Mouse (Mus musculus) liver, postnatal 0 days (tissue): Measurements from ENCODE around the gene Grem2. TPM values are rescaled to one million over a fixed set of nuclear protein-coding genes. Genes with fewer than 3 reads are reported as not detected.

Experiments
- ATAC-seq: fragments of 200-750 bp; cut with Nextera tagmentation; 2 replicates; pipeline ENCODE4 v1.8.0; 2017; ENCODE audit warnings: mild to moderate bottlenecking, moderate library complexity
- DNase-seq: peaks from one replicate; pipeline ENCODE4 v3.0.0-alpha.2; 2016
- H3K27ac ChIP-seq: fragments of 300-500 bp; sonication (generic); 2 replicates; pipeline ENCODE4 v1.5.1; 2014; ENCODE audit warnings: antibody characterized with exemption, moderate library complexity, mild to moderate bottlenecking, low read depth
- H3K27me3 ChIP-seq: fragments of 300-500 bp; sonication (generic); 2 replicates; pipeline ENCODE4 v1.6.1; 2014; ENCODE audit warnings: low read length, control low read depth, mixed read lengths; ENCODE audit not compliant: insufficient read depth
- H3K36me3 ChIP-seq: fragments of 300-500 bp; sonication (generic); replicated peaks from 2 replicates; pipeline ENCODE4 v1.6.1; 2014; ENCODE audit warnings: mild to moderate bottlenecking, control low read depth, low read length, moderate library complexity, mixed read lengths; ENCODE audit not compliant: insufficient read depth
- H3K4me1 ChIP-seq: fragments of 300-500 bp; sonication (generic); 2 replicates; pipeline ENCODE4 v1.6.1; 2014; ENCODE audit warnings: antibody characterized with exemption, mild to moderate bottlenecking, control low read depth; ENCODE audit not compliant: insufficient read depth
- H3K4me2 ChIP-seq: fragments of 300-500 bp; sonication (generic); 2 replicates; pipeline ENCODE4 v1.6.1; 2014; ENCODE audit warnings: low read depth, mild to moderate bottlenecking, low read length, moderate library complexity, mixed read lengths
- H3K4me3 ChIP-seq: fragments of 300-500 bp; sonication (generic); 2 replicates; pipeline ENCODE4 v1.5.1; 2014; ENCODE audit warnings: low read depth, low read length
- H3K9ac ChIP-seq: fragments of 300-500 bp; sonication (generic); replicated peaks from 2 replicates; pipeline ENCODE4 v1.6.1; 2014; ENCODE audit warnings: mild to moderate bottlenecking, moderate library complexity
- H3K9me3 ChIP-seq: fragments of 300-500 bp; sonication (generic); 2 replicates; pipeline ENCODE4 v1.6.1; 2016; ENCODE audit warnings: mild to moderate bottlenecking, control low read depth, low read length, mixed read lengths
- CTCF ChIP-seq: sonication (generic); IDR thresholded peaks from 2 replicates; pipeline ENCODE4 v1.5.1; 2016; ENCODE audit warnings: antibody characterized with exemption, low read depth
- EP300 ChIP-seq: IDR thresholded peaks from 2 replicates; pipeline ENCODE4 v1.6.1; 2016; ENCODE audit warnings: antibody characterized with exemption, low read depth, mild to moderate bottlenecking
- WGBS: fragments of 180-500 bp; shearing (Covaris S2); extraction: QIAGEN DNeasy Blood & Tissue Kit; methylation state at CpG from one replicate; pipeline ENCODE4 v1.1.7; 2014; ENCODE audit not compliant: insufficient replicate concordance; 5-methylcytosine and 5-hydroxymethylcytosine counted together
- polyA plus RNA-seq: library from polyadenylated mRNA; unstranded; fragments of >200 nt; fragmentation: Nextera tagmentation; extraction: Ambion mirVana; gene quantifications from 2 replicates; pipeline ENCODE4 v1.2.1, GENCODE M21; 2015

The Grem2 gene
- polyA plus RNA-seq, 1 experiment from 2014 or later: 1.2 TPM

- Histone ChIP-seq H3K4me1 (0 out of 2 replicates have a peak, but pooled peaks cover 3% of the 10 kb centered on the region), H3K9ac (no peak overlapping the region), H3K4me2 (no peak overlapping the region), H3K36me3 (no peaks in the 10 kb centered on the region), H3K27ac (no peak overlapping the region), H3K27me3 (no peaks in the 10 kb centered on the region), H3K9me3 (no peaks in the 10 kb centered on the region), H3K4me3 (no peak overlapping the region)
- ATAC-seq (no peak), DNase-seq (no peak)
- TF ChIP-seq EP300: no peak
- TF ChIP-seq CTCF: no peak
- WGBS: 81% methylated on average over 1 of the region's 1 CpGs
These were observed 33.5 kb downstream of the Grem2 start for GRCm38 (mm10) chr1:174888073-174888472.

GRCm38 (mm10) chr1:174882496-174882895 lies 39.1 kb downstream of the Grem2 start:
- no peak overlapping the region for H3K9ac ChIP-seq
- 73% methylated on average over 1 of the region's 1 CpGs for WGBS
- TF ChIP-seq CTCF (no peak), EP300 (no peak)
- 0 out of 2 replicates have a peak, but pooled peaks cover 3% of the 10 kb centered on the region for H3K4me1 ChIP-seq
- DNase-seq (no peak), ATAC-seq (no peak)
- no peak overlapping the region for H3K27ac ChIP-seq
- H3K4me2 ChIP-seq: no peak overlapping the region
- H3K27me3 ChIP-seq: no peaks in the 10 kb centered on the region
- H3K9me3 ChIP-seq: no peaks in the 10 kb centered on the region
- no peak overlapping the region for H3K4me3 ChIP-seq
- no peaks in the 10 kb centered on the region for H3K36me3 ChIP-seq

- ATAC-seq (no peak), DNase-seq (no peak)
- H3K4me2 ChIP-seq: no peak overlapping the region
- WGBS: 53% methylated on average over 4 of the region's 4 CpGs
- H3K4me1 ChIP-seq: no peaks in the 10 kb centered on the region
- H3K4me3 ChIP-seq: no peak overlapping the region
- H3K27ac ChIP-seq: no peak overlapping the region
- no peak for TF ChIP-seq EP300
- no peak for TF ChIP-seq CTCF
- H3K27me3 ChIP-seq: no peaks in the 10 kb centered on the region
- no peaks in the 10 kb centered on the region for H3K9me3 ChIP-seq
- no peaks in the 10 kb centered on the region for H3K36me3 ChIP-seq
- no peak overlapping the region for H3K9ac ChIP-seq
These were observed 46.4 kb downstream of the Grem2 start for GRCm38 (mm10) chr1:174875173-174875572.

- TF ChIP-seq CTCF (no peak), EP300 (no peak)
- Histone ChIP-seq H3K4me1 (peaks cover 4% of the 10 kb centered on the region; the same call in 1 of the 2 replicates), H3K27me3 (no peaks in the 10 kb centered on the region), H3K27ac (no peak overlapping the region), H3K9ac (no peak overlapping the region), H3K4me3 (no peak overlapping the region), H3K36me3 (no peaks in the 10 kb centered on the region), H3K9me3 (no peaks in the 10 kb centered on the region), H3K4me2 (no peak overlapping the region)
- DNase-seq: no peak
- WGBS: 73% methylated on average over 10 of the region's 10 CpGs
- no peak for ATAC-seq
These were observed 61.1 kb downstream of the Grem2 start for GRCm38 (mm10) chr1:174860407-174861118.

DNA sequence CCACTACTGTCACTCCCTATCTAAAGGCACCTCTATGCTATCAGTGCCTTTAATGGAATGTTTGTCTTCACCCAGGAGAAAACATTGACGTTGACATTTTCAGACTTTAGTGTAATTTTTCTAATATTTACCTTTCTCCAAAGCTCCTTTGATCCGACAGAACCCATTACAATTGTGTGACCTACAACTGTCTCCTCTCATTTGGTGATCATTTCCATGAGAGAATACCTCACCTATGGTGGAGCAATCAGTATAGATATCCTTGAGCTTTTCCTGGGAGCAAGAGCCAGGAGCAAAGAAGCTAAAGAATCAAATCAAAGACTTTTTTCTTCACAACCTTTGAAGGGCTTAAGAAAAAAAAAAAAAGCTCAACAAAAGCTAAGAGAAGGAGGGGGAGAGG lies 65.4 kb downstream of the Grem2 start:
- H3K4me2 ChIP-seq: no peak overlapping the region
- no peak overlapping the region for H3K4me3 ChIP-seq
- no peaks in the 10 kb centered on the region for H3K27me3 ChIP-seq
- peaks cover 4% of the 10 kb centered on the region; the same call in 1 of the 2 replicates for H3K4me1 ChIP-seq
- H3K9ac ChIP-seq: no peak overlapping the region
- TF ChIP-seq EP300 (no peak), CTCF (no peak)
- WGBS: 38% methylated on average over 2 of the region's 2 CpGs
- no peaks in the 10 kb centered on the region for H3K36me3 ChIP-seq
- H3K9me3 ChIP-seq: no peaks in the 10 kb centered on the region
- no peak overlapping the region for H3K27ac ChIP-seq
- DNase-seq (no peak), ATAC-seq (no peak)

DNA sequence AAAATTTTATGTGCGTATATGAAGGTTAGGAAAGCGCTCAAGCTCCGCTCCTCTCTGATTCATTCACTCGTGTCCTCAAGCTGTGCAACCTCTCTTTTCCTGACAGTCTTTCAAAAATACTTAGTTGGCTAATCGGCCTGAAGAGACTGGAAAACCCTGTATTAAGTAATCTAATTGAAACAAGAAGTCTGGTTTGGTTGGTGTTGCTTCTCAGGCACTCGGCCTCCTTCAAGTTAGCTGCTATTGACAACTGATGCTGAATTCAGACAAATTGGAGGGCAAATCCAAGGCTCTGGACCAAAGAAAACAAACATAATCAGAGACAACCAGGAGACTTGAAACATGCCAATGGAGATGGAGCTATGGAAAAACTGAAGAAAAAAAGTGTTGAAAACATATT lies 76.8 kb downstream of the Grem2 start:
- WGBS: 85% methylated on average over 6 of the region's 6 CpGs
- Histone ChIP-seq H3K36me3 (no peaks in the 10 kb centered on the region), H3K27me3 (no peaks in the 10 kb centered on the region), H3K4me3 (no peak overlapping the region), H3K9me3 (no peaks in the 10 kb centered on the region), H3K4me2 (no peak overlapping the region), H3K27ac (no peak overlapping the region), H3K9ac (no peak overlapping the region), H3K4me1 (no peaks in the 10 kb centered on the region)
- DNase-seq (no peak), ATAC-seq (no peak)
- TF ChIP-seq CTCF (no peak), EP300 (no peak)

GRCm38 (mm10) chr1:174836861-174837260 lies 84.8 kb downstream of the Grem2 start:
- H3K9me3 ChIP-seq: no peaks in the 10 kb centered on the region
- no peak overlapping the region for H3K4me3 ChIP-seq
- no peak overlapping the region for H3K4me2 ChIP-seq
- H3K4me1 ChIP-seq: no peaks in the 10 kb centered on the region
- 87% methylated on average over 23 of the region's 23 CpGs for WGBS
- DNase-seq (no peak), ATAC-seq (no peak)
- no peak overlapping the region for H3K9ac ChIP-seq
- H3K27me3 ChIP-seq: no peaks in the 10 kb centered on the region
- no peak overlapping the region for H3K27ac ChIP-seq
- no peaks in the 10 kb centered on the region; the same call in 1 of the 2 replicates for H3K36me3 ChIP-seq
- TF ChIP-seq EP300 (no peak), CTCF (no peak)
